Mouse (Mus musculus): ENCODE measurements around the gene Zp2. TPM values are rescaled to one million over a fixed set of nuclear protein-coding genes. Genes with fewer than 3 reads are reported as not detected.

Zp2 gene
- total and polyA plus RNA-seq, 2 experiments from 2014 or later: not detected

- no peaks in the 10 kb centered on the region for H3K27me3 ChIP-seq (ENCODE audit: insufficient read depth, low read length)
- ATAC-seq (no peak), DNase-seq (ENCODE audit: low spot score) (no peak)
- no peak overlapping the region for H3K9ac ChIP-seq (replicated peaks; ENCODE audit: low read length)
- no peaks in the 10 kb centered on the region for H3K9me3 ChIP-seq (ENCODE audit: low read length)
- no peaks in the 10 kb centered on the region for H3K36me3 ChIP-seq (ENCODE audit: insufficient read depth, low read length)
- H3K4me2 ChIP-seq (ENCODE audit: low read depth, low read length): no peak overlapping the region
- no peak for TF ChIP-seq CTCF (IDR thresholded peaks at IDR 0.05; ENCODE audit: low read depth)
- no peaks in the 10 kb centered on the region for H3K4me1 ChIP-seq (ENCODE audit: insufficient read depth, low read length)
- H3K4me3 ChIP-seq (ENCODE audit: low read length): no peak overlapping the region
- WGBS: 95% methylated on average over 5 of the region's 5 CpGs
- H3K27ac ChIP-seq: no peak overlapping the region
These were observed 28.1 kb downstream of the Zp2 start for GRCm38 (mm10) chr7:120116976-120117375.

- Histone ChIP-seq H3K4me2 (ENCODE audit: low read depth, low read length) (no peak overlapping the region), H3K4me1 (ENCODE audit: insufficient read depth, low read length) (no peaks in the 10 kb centered on the region), H3K27me3 (ENCODE audit: insufficient read depth, low read length) (no peaks in the 10 kb centered on the region), H3K36me3 (ENCODE audit: insufficient read depth, low read length) (no peaks in the 10 kb centered on the region), H3K9me3 (ENCODE audit: low read length) (no peaks in the 10 kb centered on the region), H3K9ac (replicated peaks; ENCODE audit: low read length) (no peak overlapping the region), H3K4me3 (ENCODE audit: low read length) (no peak overlapping the region), H3K27ac (no peak overlapping the region)
- ATAC-seq: no peak
- 87% methylated on average over 5 of the region's 5 CpGs for WGBS
- TF ChIP-seq CTCF (IDR thresholded peaks at IDR 0.05; ENCODE audit: low read depth): no peak
- DNase-seq (ENCODE audit: low spot score): no peak
These were observed 35.4 kb downstream of the Zp2 start for GRCm38 (mm10) chr7:120109676-120110075.

GRCm38 (mm10) chr7:120106356-120106755, 38.7 kb downstream of the Zp2 start:
- H3K36me3 ChIP-seq (ENCODE audit: insufficient read depth, low read length): no peaks in the 10 kb centered on the region

GRCm38 (mm10) chr7:120104975-120105374, 40.1 kb downstream of the Zp2 start:
- WGBS: 42% methylated on average over 3 of the region's 3 CpGs
- peak; percentile 70 for TF ChIP-seq CTCF (IDR thresholded peaks at IDR 0.05; ENCODE audit: low read depth)
- H3K4me1 ChIP-seq (ENCODE audit: insufficient read depth, low read length): no peaks in the 10 kb centered on the region

More at GRCm38 (mm10) chr7:120106356-120106755, 38.7 kb downstream of the Zp2 start:
- no peak overlapping the region for H3K27ac ChIP-seq
- no peaks in the 10 kb centered on the region for H3K9me3 ChIP-seq (ENCODE audit: low read length)
- TF ChIP-seq CTCF (IDR thresholded peaks at IDR 0.05; ENCODE audit: low read depth): no peak
- H3K4me2 ChIP-seq (ENCODE audit: low read depth, low read length): no peak overlapping the region
- H3K9ac ChIP-seq (replicated peaks; ENCODE audit: low read length): no peak overlapping the region
- no peaks in the 10 kb centered on the region for H3K27me3 ChIP-seq (ENCODE audit: insufficient read depth, low read length)
- no peak overlapping the region for H3K4me3 ChIP-seq (ENCODE audit: low read length)
- no peaks in the 10 kb centered on the region for H3K4me1 ChIP-seq (ENCODE audit: insufficient read depth, low read length)
- DNase-seq (ENCODE audit: low spot score): no peak
- 51% methylated on average over 2 of the region's 2 CpGs for WGBS
- ATAC-seq: no peak

GRCm38 (mm10) chr7:120103019-120103567, 42.0 kb downstream of the Zp2 start:
- no peak for TF ChIP-seq CTCF (IDR thresholded peaks at IDR 0.05; ENCODE audit: low read depth)
- H3K4me1 ChIP-seq (ENCODE audit: insufficient read depth, low read length): no peaks in the 10 kb centered on the region

More at GRCm38 (mm10) chr7:120104975-120105374, 40.1 kb downstream of the Zp2 start:
- DNase-seq (ENCODE audit: low spot score) (peak; percentile 66), ATAC-seq (no peak)
- H3K4me2 ChIP-seq (ENCODE audit: low read depth, low read length): no peak overlapping the region
- no peak overlapping the region for H3K4me3 ChIP-seq (ENCODE audit: low read length)
- no peak overlapping the region for H3K9ac ChIP-seq (replicated peaks; ENCODE audit: low read length)
- H3K9me3 ChIP-seq (ENCODE audit: low read length): no peaks in the 10 kb centered on the region
- H3K36me3 ChIP-seq (ENCODE audit: insufficient read depth, low read length): no peaks in the 10 kb centered on the region
- H3K27me3 ChIP-seq (ENCODE audit: insufficient read depth, low read length): no peaks in the 10 kb centered on the region
- no peak overlapping the region for H3K27ac ChIP-seq

GRCm38 (mm10) chr7:120102164-120102972, 42.7 kb downstream of the Zp2 start, which contains the start of gene Tmem159:
Tmem159 (plus strand) TSS chr7:120102353.
- 1% methylated on average over 42 of the region's 42 CpGs for WGBS
- peak within 1 kb of the TSS; percentile 88 for H3K4me2 ChIP-seq (ENCODE audit: low read depth, low read length)

More at GRCm38 (mm10) chr7:120103019-120103567, 42.0 kb downstream of the Zp2 start:
- DNase-seq (ENCODE audit: low spot score): peak; percentile 29
- H3K4me3 ChIP-seq (ENCODE audit: low read length): peak overlapping the region; percentile 57
- H3K36me3 ChIP-seq (ENCODE audit: insufficient read depth, low read length): no peaks in the 10 kb centered on the region
- H3K27ac ChIP-seq: no peak overlapping the region
- no peaks in the 10 kb centered on the region for H3K9me3 ChIP-seq (ENCODE audit: low read length)
- H3K27me3 ChIP-seq (ENCODE audit: insufficient read depth, low read length): no peaks in the 10 kb centered on the region
- peak overlapping the region; percentile 88 for H3K4me2 ChIP-seq (ENCODE audit: low read depth, low read length)
- 5% methylated on average over 25 of the region's 25 CpGs for WGBS
- ATAC-seq: 0 out of 2 replicates have a peak, but pooled peaks have one; percentile 30
- H3K9ac ChIP-seq (replicated peaks; ENCODE audit: low read length): peak overlapping the region; percentile 51

More at GRCm38 (mm10) chr7:120102164-120102972, 42.7 kb downstream of the Zp2 start, which contains the start of gene Tmem159:
- H3K9me3 ChIP-seq (ENCODE audit: low read length): no peaks in the 10 kb centered on the region
- TF ChIP-seq CTCF (IDR thresholded peaks at IDR 0.05; ENCODE audit: low read depth): peak; percentile 18
- DNase-seq (ENCODE audit: low spot score): peak; percentile 81
- peak; percentile 86 for ATAC-seq
- peak within 1 kb of the TSS; percentile 51 for H3K9ac ChIP-seq (replicated peaks; ENCODE audit: low read length)
- H3K4me1 ChIP-seq (ENCODE audit: insufficient read depth, low read length): no peaks in the 10 kb centered on the region
- no peaks in the 10 kb centered on the region for H3K27me3 ChIP-seq (ENCODE audit: insufficient read depth, low read length)
- no peaks in the 10 kb centered on the region for H3K36me3 ChIP-seq (ENCODE audit: insufficient read depth, low read length)
- H3K27ac ChIP-seq: no peak within 1 kb of the TSS
- H3K4me3 ChIP-seq (ENCODE audit: low read length): peak within 1 kb of the TSS; percentile 57
